Mouse (Mus musculus) telencephalon, adult 2 months (tissue): ENCODE results near the gene Rps16.
"Not testable (repeated sequence)": the region's sequence is repeated elsewhere in the genome, so short reads cannot be mapped to it uniquely, and the experiment has no call there.

Experiments used
- DNase-seq: peaks from one replicate; pipeline ENCODE4 v3.0.0-alpha.2; 2011; ENCODE audit warnings: low read depth, low spot score

Rps16 gene

GRCm38 (mm10) chr7:28387384-28387783, 36.9 kb downstream of the Rps16 start:
- not testable (repeated sequence) for DNase-seq

- DNase-seq, result no peak
These were observed 39.9 kb downstream of the Rps16 start for GRCm38 (mm10) chr7:28390331-28390730.

- DNase-seq, result peak; percentile 100
These were observed 42.2 kb downstream of the Rps16 start, which contains the start of the genes Med29 and Paf1 for GRCm38 (mm10) chr7:28392429-28393271. Gene Med29, minus strand, starts transcription at chr7:28392708. Gene Paf1, plus strand, starts transcription at chr7:28392951.

- DNase-seq, result no peak
These were observed 43.0 kb downstream of the Rps16 start for GRCm38 (mm10) chr7:28393272-28393951.

GRCm38 (mm10) chr7:28395425-28395824, 45.0 kb downstream of the Rps16 start:
- no peak for DNase-seq

- DNase-seq, result no peak
These were observed 47.5 kb downstream of the Rps16 start for GRCm38 (mm10) chr7:28398000-28398399.

GRCm38 (mm10) chr7:28398696-28399340, 48.4 kb downstream of the Rps16 start:
- DNase-seq, result no peak

- DNase-seq, result no peak
These were observed 50.6 kb downstream of the Rps16 start for GRCm38 (mm10) chr7:28401030-28401429.

- DNase-seq, result no peak
These were observed 51.5 kb downstream of the Rps16 start for GRCm38 (mm10) chr7:28401942-28402341.
